Mouse (Mus musculus): ENCODE data around the gene Echdc3. TPM values are rescaled to one million over a fixed set of nuclear protein-coding genes. Genes with fewer than 3 reads are reported as not detected.
A peak's percentile ranks its signal among the peaks of the same experiment; 100 is the strongest.

The Echdc3 gene
- 12.0 and 12.8 TPM in 2 replicates for polyA plus RNA-seq (2012; rRNA removed)

- peak; percentile 69 for DNase-seq (ENCODE audit: low spot score)
Measured at GRCm38 (mm10) chr2:6212724-6213511, at the start of gene Echdc3. Gene Echdc3, minus strand, starts transcription at chr2:6213033.

- DNase-seq (ENCODE audit: low spot score), result no peak
Measured at GRCm38 (mm10) chr2:6261718-6262117, 48.9 kb upstream of the Echdc3 start.

- DNase-seq (ENCODE audit: low spot score), result no peak
Measured at GRCm38 (mm10) chr2:6261201-6261672, 48.4 kb upstream of the Echdc3 start.

GRCm38 (mm10) chr2:6260661-6261060 lies 47.8 kb upstream of the Echdc3 start:
- no peak for DNase-seq (ENCODE audit: low spot score)

DNA sequence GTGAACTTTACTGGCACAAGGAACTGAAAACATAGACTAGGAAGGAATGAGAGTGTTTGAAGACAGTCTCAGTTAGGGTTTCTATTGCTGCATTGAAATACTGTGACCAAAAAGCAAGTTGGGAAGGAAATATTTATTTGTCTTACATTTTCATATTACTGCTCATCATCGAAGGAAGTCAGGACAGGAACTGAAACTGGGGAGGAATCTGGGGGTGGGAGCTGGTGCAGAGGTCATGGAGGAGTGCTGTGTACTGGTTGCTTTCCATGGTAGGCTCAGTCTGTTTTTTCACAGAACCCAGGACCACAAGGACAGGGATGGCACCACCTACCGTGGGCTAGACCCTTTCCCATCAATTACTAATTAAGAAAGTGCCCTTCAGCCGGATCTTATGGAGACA lies 46.3 kb upstream of the Echdc3 start:
- DNase-seq (ENCODE audit: low spot score), result no peak

GRCm38 (mm10) chr2:6258026-6258425 lies 45.2 kb upstream of the Echdc3 start:
- no peak for DNase-seq (ENCODE audit: low spot score)

DNA sequence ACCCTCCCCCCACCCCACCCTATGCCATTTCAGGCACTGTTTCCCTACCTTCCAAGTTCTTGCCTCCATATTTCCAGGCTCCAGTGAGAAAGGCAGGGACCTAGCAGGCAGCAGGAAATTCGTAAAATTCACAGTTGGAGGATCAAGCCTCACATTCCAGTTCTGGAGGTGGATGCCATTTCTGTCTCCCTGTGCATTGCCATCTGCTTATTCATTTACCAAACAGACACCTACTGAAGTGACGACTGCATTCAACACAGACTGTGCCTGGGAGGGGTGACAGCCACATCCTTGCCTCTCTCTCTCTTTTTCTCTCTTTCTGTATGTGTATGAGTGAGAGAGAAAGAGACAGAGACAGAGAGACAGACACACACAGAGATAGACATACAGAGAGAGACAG lies 44.3 kb upstream of the Echdc3 start:
- DNase-seq (ENCODE audit: low spot score), result no peak

GRCm38 (mm10) chr2:6255989-6256841 lies 43.4 kb upstream of the Echdc3 start:
- DNase-seq (ENCODE audit: low spot score), result peak; percentile 25

GRCm38 (mm10) chr2:6255402-6255988 lies 42.7 kb upstream of the Echdc3 start:
- no peak for DNase-seq (ENCODE audit: low spot score)

- no peak for DNase-seq (ENCODE audit: low spot score)
Measured at GRCm38 (mm10) chr2:6252491-6252890, 39.7 kb upstream of the Echdc3 start.

GRCm38 (mm10) chr2:6251076-6251496 lies 38.3 kb upstream of the Echdc3 start:
- no peak for DNase-seq (ENCODE audit: low spot score)

- DNase-seq (ENCODE audit: low spot score), result no peak
Measured at GRCm38 (mm10) chr2:6241446-6241845, 28.6 kb upstream of the Echdc3 start.

DNA sequence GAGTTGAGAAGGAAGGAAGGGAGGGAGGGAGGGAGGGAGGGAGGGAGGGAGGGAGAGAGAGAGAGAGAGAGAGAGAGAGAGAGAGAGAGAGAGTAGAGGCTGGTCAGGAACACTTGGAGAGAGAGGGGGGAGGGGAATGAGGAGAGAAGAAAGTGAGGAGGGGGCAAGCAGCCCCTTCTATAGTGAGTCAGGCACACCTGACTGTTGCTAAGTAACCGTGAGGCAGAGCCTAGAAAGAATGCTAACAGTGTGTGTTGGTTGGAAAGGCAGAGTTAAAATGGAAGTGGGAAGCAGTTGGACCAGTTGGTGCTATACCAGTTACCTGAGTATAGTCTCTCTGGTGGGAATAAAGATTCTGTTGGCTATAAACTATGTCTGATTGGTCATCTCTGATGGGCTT lies 27.2 kb upstream of the Echdc3 start:
- DNase-seq (ENCODE audit: low spot score), result no peak

- DNase-seq (ENCODE audit: low spot score), result no peak
Measured at GRCm38 (mm10) chr2:6239333-6239732, 26.5 kb upstream of the Echdc3 start.

DNA sequence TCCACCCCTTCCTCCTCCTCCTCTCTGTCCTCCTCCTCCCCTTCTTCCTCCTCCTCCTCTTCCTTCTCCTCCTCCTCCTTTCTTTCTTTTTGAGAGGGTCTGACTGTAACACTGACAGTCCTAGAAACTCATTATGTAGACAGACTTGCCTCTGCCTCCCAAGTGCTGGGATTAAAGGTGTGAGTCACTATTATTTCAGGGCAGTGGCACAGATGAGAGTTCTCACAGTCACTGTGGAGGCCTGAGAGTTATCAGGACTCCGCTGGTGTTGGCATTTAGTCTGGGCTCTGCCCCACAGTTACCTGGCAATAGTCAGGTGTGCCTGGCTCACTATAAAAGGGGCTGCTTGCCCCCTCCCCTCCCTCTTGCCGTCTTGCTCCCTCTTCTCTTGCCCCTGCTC lies 25.8 kb upstream of the Echdc3 start:
- DNase-seq (ENCODE audit: low spot score), result no peak

- no peak for DNase-seq (ENCODE audit: low spot score)
Measured at GRCm38 (mm10) chr2:6238244-6238643, 25.4 kb upstream of the Echdc3 start.

DNA sequence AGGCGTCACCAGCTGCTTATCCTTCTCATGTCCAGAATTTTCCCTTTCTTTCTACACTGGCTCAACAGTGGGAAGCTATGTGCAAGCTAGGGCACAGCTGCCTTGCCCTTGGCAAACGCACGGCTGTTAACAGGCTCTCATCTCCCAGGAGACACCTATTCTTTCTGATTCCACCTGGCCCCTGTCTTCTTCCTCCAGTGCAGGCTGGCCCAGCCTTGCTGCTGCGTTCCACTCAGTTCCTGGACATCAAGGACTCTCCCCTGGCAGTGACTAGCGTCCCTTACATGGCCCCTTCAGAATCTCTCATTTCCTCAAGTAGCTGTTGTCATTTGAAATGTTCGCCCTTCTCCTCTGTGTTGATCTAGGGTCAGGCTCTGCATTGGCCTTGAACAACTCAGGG lies 20.5 kb upstream of the Echdc3 start:
- DNase-seq (ENCODE audit: low spot score), result no peak

DNA sequence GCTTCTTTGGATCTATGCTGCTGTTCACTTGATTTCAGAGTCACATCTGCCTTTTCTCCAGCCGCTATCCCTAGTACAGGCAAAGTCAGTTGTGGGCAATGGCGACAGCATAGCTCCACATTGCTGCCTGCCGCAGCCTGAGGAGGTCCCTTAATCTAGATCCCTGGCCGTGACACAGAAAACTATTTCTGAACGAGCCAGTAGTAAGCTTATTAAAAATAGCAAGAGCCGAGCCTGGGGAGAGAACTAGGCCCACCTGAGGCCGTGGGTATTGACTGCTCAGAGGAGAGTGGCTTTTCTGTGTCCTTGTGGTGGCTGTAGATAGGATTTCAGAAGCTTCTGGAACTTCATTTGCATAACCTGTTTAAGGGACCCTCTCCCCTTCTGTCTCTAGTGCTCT lies 19.9 kb upstream of the Echdc3 start:
- no peak for DNase-seq (ENCODE audit: low spot score)

GRCm38 (mm10) chr2:6230865-6231264 lies 18.0 kb upstream of the Echdc3 start:
- no peak for DNase-seq (ENCODE audit: low spot score)

- no peak for DNase-seq (ENCODE audit: low spot score)
Measured at GRCm38 (mm10) chr2:6229597-6230290, 16.9 kb upstream of the Echdc3 start.

DNA sequence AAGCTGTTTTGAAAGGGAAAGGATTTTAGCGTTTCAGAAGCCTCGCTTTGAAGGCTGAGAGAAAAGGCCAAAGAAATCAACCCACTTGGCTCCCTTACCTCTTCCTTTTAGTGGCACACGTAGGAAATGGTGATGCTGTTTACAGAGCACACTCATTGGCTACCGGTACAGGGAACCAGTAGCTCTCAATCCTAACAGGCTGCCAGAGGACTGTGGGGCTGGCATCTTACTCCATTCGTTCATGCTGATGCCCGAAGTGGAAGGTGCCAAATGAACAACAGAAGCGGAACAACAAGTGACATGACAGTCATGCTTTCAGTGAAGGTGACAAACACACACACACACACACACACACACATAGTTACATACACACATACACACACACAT lies 14.2 kb upstream of the Echdc3 start:
- DNase-seq (ENCODE audit: low spot score), result no peak
